Mouse (Mus musculus) midbrain, embryonic 16.5 days (tissue): Measurements from ENCODE around the gene Odc1. TPM values are rescaled to one million over a fixed set of nuclear protein-coding genes. Genes with fewer than 3 reads are reported as not detected.

Source experiments
- ATAC-seq: fragments of 200-750 bp; cut with Nextera tagmentation; 2 replicates; pipeline ENCODE4 v1.8.0; 2017; ENCODE audit warnings: moderate TSS enrichment
- H3K27ac ChIP-seq: fragments of 300-500 bp; sonication (generic); 2 replicates; pipeline ENCODE4 v1.5.1; 2014; ENCODE audit warnings: mild to moderate bottlenecking, low read length, mixed read lengths
- H3K27me3 ChIP-seq: fragments of 300-500 bp; sonication (generic); 2 replicates; pipeline ENCODE4 v1.6.1; 2014; ENCODE audit warnings: low read depth, low read length, mixed read lengths; ENCODE audit not compliant: control insufficient read depth, insufficient read depth
- H3K36me3 ChIP-seq: fragments of 300-500 bp; sonication (generic); 2 replicates; pipeline ENCODE4 v1.6.1; 2014; ENCODE audit warnings: mild to moderate bottlenecking, low read length, moderate library complexity, mixed read lengths; ENCODE audit not compliant: control insufficient read depth, insufficient read depth
- H3K4me1 ChIP-seq: fragments of 300-500 bp; sonication (generic); 2 replicates; pipeline ENCODE4 v1.6.1; 2014; ENCODE audit warnings: mild to moderate bottlenecking, low read length, mixed read lengths; ENCODE audit not compliant: control insufficient read depth, insufficient read depth
- H3K4me2 ChIP-seq: fragments of 300-500 bp; sonication (generic); 2 replicates; pipeline ENCODE4 v1.6.1; 2014; ENCODE audit warnings: mild to moderate bottlenecking, low read length, mixed read lengths
- H3K4me3 ChIP-seq: fragments of 300-500 bp; sonication (generic); 2 replicates; pipeline ENCODE4 v1.5.1; 2014; ENCODE audit warnings: low read depth, mild to moderate bottlenecking, low read length, moderate library complexity, mixed read lengths
- H3K9ac ChIP-seq: fragments of 300-500 bp; sonication (generic); 2 replicates; pipeline ENCODE4 v1.6.1; 2014; ENCODE audit warnings: low read depth, low read length, mixed read lengths
- H3K9me3 ChIP-seq: fragments of 300-500 bp; sonication (generic); replicated peaks from 2 replicates; pipeline ENCODE4 v1.6.1; 2014; ENCODE audit warnings: mild to moderate bottlenecking, low read length, mixed read lengths; ENCODE audit not compliant: control insufficient read depth, poor library complexity, severe bottlenecking
- WGBS: fragments of 180-500 bp; shearing (Covaris S2); extraction: QIAGEN DNeasy Blood & Tissue Kit; methylation state at CpG from one replicate; pipeline ENCODE4 v1.1.7; 2014; 5-methylcytosine and 5-hydroxymethylcytosine counted together
- polyA plus RNA-seq: library from polyadenylated mRNA; unstranded; fragments of >200 nt; fragmentation: Nextera tagmentation; extraction: Ambion mirVana; gene quantifications from 2 replicates; pipeline ENCODE4 v1.2.1, GENCODE M21; 2015

Gene Odc1
- polyA plus RNA-seq, result 113 and 132 TPM in 2 replicates

- peak within 1 kb of the TSS; percentile 90 for H3K27ac ChIP-seq
- 1% methylated on average over 73 of the region's 98 CpGs for WGBS
- peak within 1 kb of the TSS; percentile 92 for H3K4me2 ChIP-seq
- peak within 1 kb of the TSS; percentile 87 for H3K9ac ChIP-seq
- no peaks in the 10 kb centered on the region for H3K9me3 ChIP-seq
- H3K27me3 ChIP-seq, result no peaks in the 10 kb centered on the region
- H3K4me1 ChIP-seq, result peaks cover 16% of the 10 kb centered on the region
- H3K4me3 ChIP-seq, result peak within 1 kb of the TSS; percentile 89
- peak; percentile 96 for ATAC-seq
- H3K36me3 ChIP-seq, result no peaks in the 10 kb centered on the region; the same call in 1 of the 2 replicates
Measured at GRCm38 (mm10) chr12:17544209-17545106, at the start of gene Odc1. Gene Odc1, plus strand, starts transcription at chr12:17544794.

DNA sequence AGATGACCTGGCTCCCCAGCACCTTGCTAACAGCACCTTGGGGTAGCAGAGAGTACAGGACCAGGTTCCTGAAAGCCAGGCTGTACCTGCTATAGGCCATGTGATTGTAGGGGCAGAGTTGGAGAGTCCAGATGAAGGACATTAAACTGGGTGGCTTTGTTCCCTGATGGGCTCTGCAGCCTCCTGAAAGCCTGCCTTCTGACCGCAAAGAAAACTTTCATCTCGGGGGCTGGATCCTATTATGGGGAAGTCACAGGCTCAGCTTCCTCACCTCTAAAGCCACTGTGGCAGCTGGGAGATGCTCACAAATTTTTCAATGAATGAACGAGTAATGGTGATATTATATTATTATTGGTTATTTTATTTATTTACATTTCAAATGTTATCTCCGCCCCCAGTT lies 49.8 kb upstream of the Odc1 start:
- Histone ChIP-seq H3K4me1 (0 out of 2 replicates have a peak, but pooled peaks cover 3% of the 10 kb centered on the region), H3K9ac (no peak overlapping the region), H3K4me2 (no peak overlapping the region), H3K27ac (no peak overlapping the region), H3K9me3 (no peaks in the 10 kb centered on the region), H3K27me3 (no peaks in the 10 kb centered on the region), H3K36me3 (no peaks in the 10 kb centered on the region), H3K4me3 (no peak overlapping the region)
- WGBS, result 62% methylated on average over 4 of the region's 4 CpGs
- ATAC-seq, result no peak

GRCm38 (mm10) chr12:17495858-17496451 lies 48.6 kb upstream of the Odc1 start:
- ATAC-seq, result peak; percentile 76
- Histone ChIP-seq H3K4me2 (no peak overlapping the region), H3K27ac (no peak overlapping the region), H3K27me3 (no peaks in the 10 kb centered on the region), H3K36me3 (no peaks in the 10 kb centered on the region), H3K9ac (no peak overlapping the region), H3K4me3 (no peak overlapping the region), H3K9me3 (no peaks in the 10 kb centered on the region), H3K4me1 (0 out of 2 replicates have a peak, but pooled peaks cover 3% of the 10 kb centered on the region)
- 25% methylated on average over 8 of the region's 8 CpGs for WGBS

DNA sequence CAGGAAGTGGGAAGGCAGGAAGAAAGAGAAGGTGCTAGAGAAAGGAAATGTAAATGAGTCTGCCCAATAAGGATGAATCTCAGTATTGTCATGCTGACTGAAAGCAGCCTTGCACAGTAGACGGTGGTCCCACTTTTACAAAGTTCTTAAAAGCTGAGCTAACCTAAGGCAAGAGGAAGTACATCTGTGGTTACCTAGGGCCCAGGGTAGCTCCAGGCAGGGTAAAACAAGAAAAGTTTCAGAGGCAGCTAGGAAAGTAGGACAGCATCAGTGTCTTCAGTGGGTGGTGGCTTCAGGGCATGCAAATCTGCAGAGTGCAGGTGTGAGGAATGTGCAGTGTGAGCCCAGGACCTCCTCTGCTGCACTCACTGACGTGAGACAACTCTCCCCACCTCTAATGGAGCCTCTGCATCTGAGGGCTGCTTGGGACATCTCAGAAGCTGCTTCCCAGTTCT lies 38.9 kb upstream of the Odc1 start:
- H3K4me1 ChIP-seq, result no peaks in the 10 kb centered on the region
- peak; percentile 51; the same call in 1 of the 2 replicates for ATAC-seq

GRCm38 (mm10) chr12:17506117-17506993 lies 38.2 kb upstream of the Odc1 start:
- Histone ChIP-seq H3K9me3 (no peaks in the 10 kb centered on the region), H3K36me3 (no peaks in the 10 kb centered on the region), H3K27ac (no peak overlapping the region), H3K27me3 (no peaks in the 10 kb centered on the region), H3K4me1 (no peaks in the 10 kb centered on the region), H3K9ac (no peak overlapping the region), H3K4me2 (no peak overlapping the region), H3K4me3 (no peak overlapping the region)
- peak; percentile 48; the same call in 1 of the 2 replicates for ATAC-seq
- WGBS, result 72% methylated on average over 5 of the region's 5 CpGs

More for the DNA sequence above, 38.9 kb upstream of the Odc1 start:
- no peaks in the 10 kb centered on the region for H3K27me3 ChIP-seq
- no peak overlapping the region for H3K4me2 ChIP-seq
- H3K27ac ChIP-seq, result no peak overlapping the region
- H3K9me3 ChIP-seq, result no peaks in the 10 kb centered on the region
- 37% methylated on average over 2 of the region's 2 CpGs for WGBS
- no peak overlapping the region for H3K9ac ChIP-seq
- H3K36me3 ChIP-seq, result no peaks in the 10 kb centered on the region
- no peak overlapping the region for H3K4me3 ChIP-seq

DNA sequence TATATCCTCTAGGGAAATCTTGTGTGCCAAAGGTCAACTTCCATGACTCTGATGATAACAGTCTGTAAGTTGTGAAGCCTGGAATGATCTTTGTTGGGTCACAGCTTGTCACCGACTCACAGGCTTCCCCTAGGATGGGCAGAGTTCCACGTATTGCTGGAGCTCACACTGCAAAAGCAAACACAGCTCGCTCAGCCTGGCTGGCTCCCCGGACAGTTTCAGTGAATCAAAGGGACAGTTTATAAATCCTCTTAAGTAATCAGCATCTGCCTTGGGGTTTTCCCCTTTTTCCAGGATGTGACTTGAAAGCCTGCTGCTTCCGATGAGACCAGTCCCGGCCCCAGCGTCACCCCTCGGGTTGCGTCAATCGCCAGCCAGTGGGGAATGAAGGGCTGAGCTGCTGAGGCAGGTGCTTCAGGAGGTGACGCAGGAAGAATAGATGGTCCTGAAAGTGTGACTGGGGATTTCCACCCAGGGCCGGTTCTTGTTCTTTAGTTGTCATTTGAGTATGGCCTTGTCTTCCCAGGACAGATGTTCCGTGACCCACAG lies 37.5 kb upstream of the Odc1 start:
- ATAC-seq, result no peak
- no peak overlapping the region for H3K9ac ChIP-seq

DNA sequence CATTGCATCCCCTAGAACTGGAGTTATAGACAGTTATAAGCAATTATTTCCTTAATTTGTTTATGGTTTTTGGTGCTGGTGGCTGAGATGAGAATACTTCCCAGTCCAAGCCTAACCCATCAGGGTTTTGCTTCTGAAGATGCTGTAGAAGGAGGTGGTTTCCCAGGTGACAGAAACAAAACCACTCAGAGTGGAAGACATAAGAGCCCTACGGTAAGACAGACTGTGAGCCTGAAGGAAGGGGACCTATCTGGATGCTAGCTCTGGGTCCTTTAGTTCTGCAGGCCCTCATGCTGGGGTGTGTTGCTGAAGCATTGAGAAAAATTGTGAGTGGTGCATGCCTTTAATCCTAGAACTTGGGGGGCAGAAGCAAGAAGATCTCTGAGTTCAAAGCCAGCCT lies 35.3 kb upstream of the Odc1 start:
- Histone ChIP-seq H3K36me3 (no peaks in the 10 kb centered on the region), H3K4me1 (no peaks in the 10 kb centered on the region), H3K4me2 (no peak overlapping the region), H3K4me3 (no peak overlapping the region), H3K9me3 (no peaks in the 10 kb centered on the region), H3K27ac (no peak overlapping the region), H3K27me3 (no peaks in the 10 kb centered on the region), H3K9ac (no peak overlapping the region)
- no peak for ATAC-seq
- 92% methylated on average over 1 of the region's 1 CpGs for WGBS

More for the DNA sequence above, 37.5 kb upstream of the Odc1 start:
- Histone ChIP-seq H3K4me2 (no peak overlapping the region), H3K27ac (no peak overlapping the region), H3K36me3 (no peaks in the 10 kb centered on the region), H3K27me3 (no peaks in the 10 kb centered on the region), H3K4me3 (no peak overlapping the region), H3K4me1 (no peaks in the 10 kb centered on the region), H3K9me3 (no peaks in the 10 kb centered on the region)
- WGBS, result 44% methylated on average over 13 of the region's 13 CpGs

- ATAC-seq, result no peak
- no peaks in the 10 kb centered on the region for H3K36me3 ChIP-seq
- 43% methylated on average over 12 of the region's 12 CpGs for WGBS
- no peak overlapping the region for H3K9ac ChIP-seq
- no peak overlapping the region for H3K27ac ChIP-seq
- H3K4me1 ChIP-seq, result no peaks in the 10 kb centered on the region
- H3K4me3 ChIP-seq, result no peak overlapping the region
- no peaks in the 10 kb centered on the region for H3K27me3 ChIP-seq
- no peak overlapping the region for H3K4me2 ChIP-seq
- no peaks in the 10 kb centered on the region for H3K9me3 ChIP-seq
Measured at GRCm38 (mm10) chr12:17510158-17510557, 34.4 kb upstream of the Odc1 start.
